Mouse (Mus musculus): ENCODE data around the gene Nfam1. TPM values are rescaled to one million over a fixed set of nuclear protein-coding genes. Genes with fewer than 3 reads are reported as not detected.
A peak's percentile ranks its signal among the peaks of the same experiment; 100 is the strongest.

Gene Nfam1
- total RNA-seq, 2 experiments from 2014 or later, result 2.5 to 4.2 TPM

DNA sequence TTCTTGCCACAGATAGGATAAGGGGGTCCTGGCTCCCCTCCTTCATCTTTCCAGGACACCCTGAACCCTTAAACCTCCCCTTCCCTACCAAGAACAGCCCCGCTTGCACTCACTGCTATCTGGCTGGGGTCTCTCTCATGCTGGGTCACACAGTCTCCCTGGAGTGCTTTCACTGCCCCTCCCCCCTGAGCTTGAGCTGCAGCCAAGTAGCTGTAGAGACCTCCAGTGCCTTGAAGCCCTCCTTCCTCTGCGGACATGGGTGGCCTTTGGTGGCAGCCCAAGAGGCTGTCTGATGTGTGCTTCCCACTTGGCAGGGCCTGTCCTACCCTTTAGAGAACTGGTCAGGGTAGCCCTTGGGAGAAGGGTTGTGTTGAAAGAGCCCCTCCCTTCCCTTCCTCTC is 7.0 kb upstream of the Nfam1 start:
- no peak for DNase-seq (ENCODE audit: low spot score in 2 of 2)

DNA sequence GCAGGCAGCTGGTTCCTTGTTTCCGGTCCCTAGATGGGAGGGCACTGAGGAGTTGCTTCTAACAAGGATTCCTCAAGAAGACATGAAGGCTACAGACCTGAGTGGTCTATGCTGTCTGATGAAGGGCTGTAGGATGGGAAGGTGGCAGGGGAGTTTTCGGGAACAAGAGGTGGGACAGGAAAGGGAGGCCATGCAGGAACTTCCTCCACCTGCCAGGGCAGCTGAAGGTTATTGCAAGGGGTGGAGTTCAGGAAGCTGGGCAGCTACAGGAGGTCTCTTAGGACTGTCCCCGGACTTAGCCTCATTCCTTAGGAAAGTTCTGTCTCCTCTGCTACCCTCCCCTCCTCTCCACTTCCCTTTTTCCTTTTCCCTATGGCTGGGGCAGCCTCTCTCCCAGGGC is 5.7 kb upstream of the Nfam1 start:
- DNase-seq (ENCODE audit: low spot score in 2 of 2), result no peak

DNA sequence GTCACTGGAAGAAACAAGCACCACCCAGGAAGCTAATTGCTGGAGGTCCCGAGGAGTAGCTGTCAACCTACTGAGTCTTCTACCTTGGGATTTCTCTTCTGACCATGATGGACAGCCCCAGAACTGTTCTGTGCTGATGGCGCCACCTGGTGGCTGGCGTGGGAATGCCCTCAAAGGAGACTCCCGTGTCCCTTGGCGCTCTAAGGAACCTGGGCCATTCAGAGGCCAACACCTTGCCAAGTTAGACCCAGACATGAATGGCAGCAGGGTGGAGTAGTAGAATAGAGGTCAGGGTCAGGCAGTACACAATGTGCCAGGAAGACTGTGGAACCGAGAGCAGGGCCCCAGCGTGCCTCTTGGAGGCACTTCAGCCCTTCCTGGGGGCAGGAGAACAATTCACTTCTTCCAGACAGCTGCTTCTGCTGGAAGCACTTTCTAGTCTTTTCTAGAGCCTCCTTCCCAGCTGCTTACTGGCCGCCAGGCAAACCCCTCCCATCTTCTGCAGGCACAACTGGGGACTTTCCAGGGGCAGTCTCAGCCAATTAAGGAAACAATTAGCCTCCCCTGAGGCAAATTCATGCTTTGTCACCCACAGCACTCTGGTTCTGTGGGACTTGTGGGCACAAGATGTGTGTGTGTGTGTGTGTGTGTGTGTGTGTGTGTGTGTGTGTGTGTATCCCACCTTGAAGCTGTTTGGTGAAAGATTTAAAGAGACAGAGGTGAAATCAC is 4.8 kb upstream of the Nfam1 start:
- peak; percentile 82 to 87 for DNase-seq (ENCODE audit: low spot score in 2 of 2)

DNA sequence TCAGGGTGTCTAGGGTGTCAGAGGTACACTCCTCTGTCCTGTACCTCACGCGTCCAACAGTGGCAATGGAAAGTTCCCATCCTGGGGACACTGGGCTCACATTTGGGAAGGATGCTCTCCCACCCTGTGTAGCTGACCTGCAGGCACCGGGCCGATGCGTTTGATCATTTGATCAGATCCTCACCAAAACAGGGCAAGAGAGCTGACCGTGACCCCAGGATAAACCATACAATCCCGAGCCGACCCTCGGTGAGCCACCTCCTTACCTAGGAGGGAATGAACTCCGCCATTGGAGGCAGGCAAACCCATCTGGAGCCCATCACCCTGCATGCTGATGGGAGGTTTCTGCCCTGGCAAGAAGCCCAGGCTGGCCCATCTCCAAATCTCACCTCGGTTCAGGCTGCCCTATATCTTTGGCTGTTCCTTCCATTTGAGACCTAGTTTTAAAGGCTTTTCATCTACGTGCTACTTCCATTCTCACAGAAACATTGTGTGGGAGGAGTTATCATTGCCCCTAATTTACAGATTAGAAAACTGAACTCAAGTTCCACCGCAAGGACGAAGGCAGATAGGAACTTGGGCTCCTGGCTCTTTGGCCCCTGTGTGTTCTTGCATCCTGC is 3.9 kb upstream of the Nfam1 start:
- peak in 1 of 2 experiments; percentile 52 for DNase-seq (ENCODE audit: low spot score in 2 of 2)

DNA sequence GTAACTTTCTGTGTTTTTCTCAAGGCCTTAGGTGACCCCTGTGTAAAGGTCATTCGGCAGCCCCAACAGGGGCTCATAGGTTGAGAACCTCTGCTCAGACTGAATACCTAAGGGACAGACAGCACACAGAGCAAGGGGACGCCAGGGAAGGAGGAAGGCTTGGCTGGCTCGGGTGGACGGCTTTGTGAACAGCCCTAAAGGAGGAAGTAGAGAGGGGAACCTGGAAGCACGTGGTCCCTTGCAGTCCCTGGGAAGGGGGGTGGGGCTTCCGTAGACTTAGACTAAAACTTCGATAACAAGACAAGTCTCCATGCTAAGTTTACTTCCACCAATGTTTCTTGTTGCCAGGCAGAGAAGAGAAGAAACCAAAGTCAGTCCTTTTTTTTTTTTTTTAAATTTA is 3.0 kb upstream of the Nfam1 start:
- no peak for DNase-seq (ENCODE audit: low spot score in 2 of 2)

DNA sequence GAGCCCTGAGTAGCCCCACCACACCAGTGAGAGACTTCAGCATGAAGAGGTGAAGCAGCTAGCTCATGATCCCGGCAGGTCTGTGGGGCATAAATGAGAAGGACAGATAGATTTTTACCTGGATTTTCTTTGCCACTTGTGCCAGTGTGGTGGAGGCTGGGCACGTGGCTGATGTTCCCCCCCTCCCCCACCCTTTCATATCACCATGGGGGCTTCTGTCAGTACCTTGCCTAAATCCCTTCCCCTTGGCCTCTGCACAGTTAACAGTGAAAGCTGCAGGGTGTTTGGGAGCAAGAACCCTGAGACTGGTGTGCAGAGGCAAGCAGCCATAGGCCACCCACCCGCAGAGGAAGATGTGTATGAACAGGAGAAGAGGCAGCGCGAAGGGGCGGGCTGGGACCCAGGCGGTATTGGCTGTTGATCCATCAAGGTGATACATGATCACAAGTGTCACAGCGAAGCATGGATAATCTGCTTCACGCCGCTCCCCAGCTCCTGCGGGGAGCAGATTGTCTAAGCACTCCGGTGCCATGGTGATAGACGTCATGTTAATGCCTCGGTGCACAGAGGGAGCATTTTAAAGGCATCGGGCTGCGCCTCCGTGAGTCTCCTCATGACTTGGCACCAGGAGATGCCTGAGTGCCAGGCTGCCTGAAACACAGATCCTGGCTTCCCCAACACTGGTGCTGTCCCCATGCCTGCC is 1.3 kb upstream of the Nfam1 start:
- no peak for DNase-seq (ENCODE audit: low spot score in 2 of 2)

DNA sequence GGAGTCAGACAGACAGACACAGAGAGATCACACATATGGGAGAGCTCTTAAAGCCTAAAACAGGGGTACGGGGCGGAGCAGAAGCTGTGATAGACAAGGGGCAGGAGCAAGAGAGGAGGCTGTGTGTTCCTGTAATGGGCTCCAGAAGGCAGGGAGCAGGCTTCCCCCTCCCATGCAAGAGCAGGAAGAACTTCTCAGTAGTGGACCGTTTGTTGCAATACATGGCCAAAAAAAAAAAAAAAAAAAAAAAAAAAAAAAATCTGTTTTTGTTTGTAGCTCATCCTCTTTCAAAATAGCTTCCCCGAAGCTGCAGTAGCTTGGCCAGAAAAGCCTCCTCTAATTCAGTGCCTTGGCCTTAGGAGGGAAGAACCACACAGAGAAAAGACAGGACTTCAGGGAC is 2.2 kb downstream of the Nfam1 start:
- DNase-seq (ENCODE audit: low spot score in 2 of 2), result no peak

DNA sequence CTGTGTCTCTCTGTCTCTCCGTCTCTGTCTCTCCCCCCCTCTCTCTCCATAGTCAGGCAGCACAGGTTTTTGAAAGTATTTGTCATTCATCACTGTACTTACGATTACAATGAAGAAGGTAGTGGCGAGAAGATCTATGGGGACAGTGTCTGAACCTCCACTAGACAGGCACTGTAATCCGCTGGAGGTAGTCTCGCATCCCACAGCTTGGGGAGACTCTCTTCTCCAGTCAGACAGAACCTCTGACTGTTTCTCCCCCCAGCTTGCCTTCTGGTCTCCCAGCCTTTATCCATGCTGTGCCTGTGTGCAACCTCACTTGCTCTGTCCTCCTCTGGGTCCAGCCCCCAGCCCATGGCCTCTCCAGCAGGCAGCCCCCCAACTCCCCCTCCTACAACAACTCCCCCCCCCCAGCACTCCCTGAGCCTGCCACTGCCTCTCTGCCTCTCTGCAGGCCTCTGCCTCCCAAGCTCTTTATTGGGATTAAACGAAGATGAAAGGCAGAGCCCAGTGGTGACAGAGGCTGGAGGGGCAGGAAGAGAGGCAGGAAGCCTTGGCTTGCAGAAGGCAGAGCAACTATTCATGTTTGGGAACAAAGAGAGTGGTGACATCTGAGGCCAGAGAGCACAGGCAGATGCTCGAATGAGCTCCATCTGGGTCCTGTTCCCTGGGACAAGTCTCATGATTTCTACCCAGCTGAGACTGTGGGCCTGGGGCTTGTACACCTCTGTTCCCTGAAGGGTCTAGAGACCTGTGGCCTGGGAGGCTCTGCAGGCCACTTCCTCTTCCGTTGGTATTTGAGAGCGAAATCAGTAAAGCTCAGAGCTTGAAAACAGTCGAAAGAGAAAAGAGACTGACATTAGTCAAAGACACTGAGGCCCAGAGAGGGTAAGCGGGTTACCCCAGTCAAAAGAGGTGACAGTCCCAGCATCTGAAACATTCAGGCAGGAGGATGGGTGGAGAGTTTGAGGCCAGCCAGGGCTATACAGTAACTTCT is 3.1 kb downstream of the Nfam1 start:
- DNase-seq (ENCODE audit: low spot score in 2 of 2), result no peak

DNA sequence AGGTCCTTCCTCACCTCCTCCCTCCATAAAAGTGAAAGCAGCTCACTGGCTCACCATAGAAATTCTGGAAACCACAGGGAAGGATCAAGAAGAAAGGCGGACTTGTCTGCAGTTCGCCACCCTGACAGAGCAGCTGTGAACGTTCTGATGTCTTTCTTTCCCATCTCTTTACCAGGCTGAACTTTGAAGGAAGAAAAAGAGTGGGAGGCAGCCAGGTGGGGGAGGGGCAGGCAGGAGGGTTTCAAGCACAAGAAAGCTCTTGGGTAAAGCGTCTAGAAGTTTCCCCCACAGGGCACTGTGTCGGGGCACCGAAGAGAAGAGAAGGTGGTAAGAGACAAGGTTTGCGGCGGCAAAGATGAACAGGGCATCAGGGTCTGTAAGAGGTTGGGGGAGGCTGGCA is 7.0 kb downstream of the Nfam1 start:
- no peak for DNase-seq (ENCODE audit: low spot score in 2 of 2)

DNA sequence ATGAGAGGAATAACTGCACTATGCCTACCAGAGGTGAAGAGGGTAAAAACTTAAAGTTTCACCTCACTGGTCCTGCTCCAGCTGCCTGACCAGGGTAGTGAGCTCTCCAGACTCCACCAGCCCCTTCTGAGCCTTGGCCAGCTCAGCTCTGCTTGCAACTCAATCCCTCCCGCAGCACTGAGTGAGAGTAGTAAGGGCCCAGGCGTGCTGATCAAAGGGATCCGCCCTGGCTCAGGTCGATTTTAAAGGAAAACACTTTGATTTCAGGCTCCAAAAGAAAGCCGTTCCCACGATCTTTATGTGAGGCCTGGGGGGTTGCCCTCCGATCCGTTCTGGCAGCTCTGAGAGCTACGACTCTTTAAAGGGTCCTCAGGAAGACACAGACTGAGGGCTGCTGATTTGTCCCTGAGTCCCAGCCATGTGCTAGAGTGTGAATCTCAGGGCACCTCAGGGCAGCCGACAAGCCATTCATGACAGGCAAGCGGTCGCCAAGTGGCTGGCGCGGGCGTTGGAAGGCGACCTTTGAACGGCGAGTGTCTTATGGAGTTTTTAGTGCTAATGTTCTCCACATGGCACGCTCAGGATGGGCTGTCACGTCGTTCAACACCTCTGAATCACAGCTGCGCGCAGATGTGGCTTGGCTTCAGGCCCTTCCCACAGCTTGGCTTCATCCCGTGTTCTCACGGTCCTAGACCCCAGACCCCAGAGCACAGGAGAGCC is 7.9 kb downstream of the Nfam1 start:
- no peak for DNase-seq (ENCODE audit: low spot score in 2 of 2)

DNA sequence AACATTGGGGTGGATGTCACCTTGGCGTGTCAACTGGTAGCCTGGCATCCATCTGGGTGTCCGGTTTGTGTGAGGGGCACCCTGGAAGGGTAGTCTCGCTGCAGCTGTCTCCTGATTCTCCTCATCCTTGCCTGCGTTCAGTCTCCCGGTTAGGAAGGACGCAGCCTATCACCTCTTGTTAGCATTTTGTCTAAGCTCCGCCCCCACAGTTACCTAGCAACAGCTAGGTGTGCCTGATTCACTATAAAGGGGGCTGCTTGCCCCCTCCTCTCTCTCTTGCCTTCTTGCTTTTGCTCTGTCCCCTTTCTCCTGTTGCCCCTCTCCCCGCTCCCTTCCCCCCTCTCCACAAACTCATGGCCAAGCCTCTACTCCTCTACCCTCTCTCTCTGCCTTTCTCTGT is 10.2 kb downstream of the Nfam1 start:
- DNase-seq (ENCODE audit: low spot score in 2 of 2), result no peak

DNA sequence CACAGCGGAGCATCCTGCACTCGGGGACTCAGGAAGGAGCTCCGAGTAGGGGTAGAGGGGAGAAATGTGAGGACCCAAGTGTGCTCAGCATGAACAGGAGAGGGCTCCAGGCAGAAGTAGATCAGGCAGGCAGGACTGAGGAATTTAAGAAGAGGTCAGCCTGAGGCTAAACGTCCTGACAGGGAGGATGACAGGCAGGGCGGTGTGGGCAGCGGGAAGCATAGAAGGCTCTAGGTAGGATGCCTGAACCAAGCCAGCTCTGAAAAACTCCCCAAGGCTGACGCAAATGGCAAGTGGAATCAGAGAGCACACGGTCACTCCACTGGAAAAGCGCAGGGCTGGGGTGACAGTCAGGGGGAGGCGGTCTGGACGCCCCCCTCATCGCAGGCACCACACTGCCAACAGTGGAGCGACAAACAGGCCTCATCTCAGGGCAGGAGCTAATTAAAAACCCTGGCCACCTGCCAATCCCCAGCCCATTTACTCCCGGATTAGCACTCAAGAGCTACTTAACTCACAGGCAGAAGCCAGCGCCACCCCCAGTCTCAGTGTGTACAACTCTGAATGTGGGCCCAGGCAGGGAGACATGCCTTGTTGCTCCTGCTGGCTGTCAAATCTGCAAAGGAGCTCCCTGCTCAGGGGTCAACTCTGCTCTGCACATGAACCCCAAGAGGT is 22.0 kb downstream of the Nfam1 start:
- no peak for DNase-seq (ENCODE audit: low spot score in 2 of 2)

DNA sequence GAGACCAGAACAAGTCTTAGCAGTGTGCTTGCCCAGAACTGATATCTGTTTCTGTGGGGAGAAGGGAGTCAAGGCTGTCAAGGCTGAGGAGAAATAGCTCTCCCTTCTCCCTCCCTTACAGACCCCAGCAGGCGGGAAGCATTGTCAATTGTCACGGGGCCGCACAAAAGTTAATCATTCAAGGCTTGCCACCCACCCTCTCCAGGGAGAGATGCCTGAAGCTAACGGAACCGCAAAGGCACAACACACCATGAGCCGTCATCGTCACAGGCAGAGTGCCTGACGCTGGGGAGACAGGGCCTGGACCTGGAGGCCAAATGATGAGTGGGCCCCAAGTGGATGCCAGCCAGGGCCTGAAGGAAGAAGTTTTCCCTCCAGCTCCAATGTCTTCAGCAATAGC is 22.7 kb downstream of the Nfam1 start:
- DNase-seq (ENCODE audit: low spot score in 2 of 2), result no peak

DNA sequence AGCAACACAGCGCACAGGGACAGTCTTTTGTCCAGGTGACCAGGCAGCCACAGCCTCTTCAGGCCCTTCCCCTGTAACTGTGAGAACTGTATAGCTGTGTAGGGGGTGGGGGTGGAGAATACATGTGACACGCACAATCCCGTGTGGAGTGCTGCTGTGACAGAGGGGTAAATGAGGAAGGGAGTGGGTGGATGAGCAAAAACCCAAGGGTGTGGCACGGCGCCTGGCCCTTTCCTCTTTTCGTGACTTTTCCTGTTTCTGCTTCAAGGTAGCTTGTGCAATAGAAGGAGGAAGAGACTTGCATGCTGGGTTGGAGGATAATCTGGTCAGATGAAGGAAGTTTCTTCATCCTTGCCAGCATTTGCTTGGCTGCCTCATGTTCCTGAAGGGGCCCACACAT is 23.6 kb downstream of the Nfam1 start:
- DNase-seq (ENCODE audit: low spot score in 2 of 2), result no peak

DNA sequence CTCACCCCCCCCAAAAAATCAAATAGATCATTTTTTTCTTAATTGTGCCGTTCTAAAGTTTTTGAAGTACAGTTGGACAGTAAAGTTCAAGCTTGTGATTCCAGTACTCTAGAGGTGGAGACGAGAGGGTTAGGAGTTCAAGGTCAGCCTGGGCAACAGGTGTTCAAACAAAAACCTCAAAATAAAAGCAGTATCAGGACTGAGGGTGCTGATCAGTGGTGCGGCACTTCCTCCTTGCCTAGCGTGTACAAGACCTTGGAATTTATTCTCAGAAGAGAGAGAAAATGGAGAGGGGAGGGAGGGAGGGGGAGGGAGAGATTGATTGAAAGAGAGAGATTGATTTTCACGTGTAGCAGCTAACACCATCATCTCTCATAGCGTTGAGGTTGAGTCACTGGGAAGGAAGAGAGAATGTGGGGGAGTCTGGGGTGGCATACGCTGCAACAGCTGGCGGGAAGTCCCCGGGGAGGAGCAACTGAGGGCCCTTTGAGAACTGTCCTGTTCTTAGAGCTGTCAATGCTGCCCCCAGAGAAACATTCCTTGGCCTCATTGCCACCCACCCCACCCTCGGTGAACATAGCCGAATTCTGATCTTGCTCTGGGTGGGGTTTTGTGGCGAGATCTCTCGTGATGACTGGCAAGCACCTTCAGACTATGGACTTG is 24.2 kb downstream of the Nfam1 start:
- no peak for DNase-seq (ENCODE audit: low spot score in 2 of 2)

DNA sequence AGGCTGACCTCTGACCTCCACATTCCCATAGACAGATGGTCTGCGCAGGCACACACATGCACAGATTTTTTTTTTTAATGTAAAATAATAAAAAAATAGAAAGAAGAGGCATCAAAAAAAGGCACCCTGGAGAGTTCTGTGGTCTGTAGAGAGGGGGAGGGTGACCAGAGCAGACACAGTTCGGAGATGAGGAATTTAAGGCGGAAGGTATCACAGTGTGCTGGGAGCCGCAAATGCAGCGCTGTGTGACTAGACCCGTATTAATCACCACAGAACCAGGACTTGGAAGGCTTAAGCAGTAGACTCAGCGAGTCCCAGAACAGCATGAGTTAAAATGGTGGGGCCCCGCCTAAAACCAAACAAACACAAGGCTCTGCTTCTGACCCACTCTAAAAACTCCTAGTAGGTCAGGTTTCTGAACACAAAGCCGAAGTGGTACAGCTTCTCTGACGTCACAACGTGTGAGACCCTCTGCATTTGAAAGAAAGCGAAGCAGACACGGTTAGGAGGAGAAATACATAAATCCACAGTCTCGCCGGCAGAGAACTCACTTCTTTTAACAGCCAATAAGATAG is 25.7 kb downstream of the Nfam1 start:
- DNase-seq (ENCODE audit: low spot score in 2 of 2), result no peak

DNA sequence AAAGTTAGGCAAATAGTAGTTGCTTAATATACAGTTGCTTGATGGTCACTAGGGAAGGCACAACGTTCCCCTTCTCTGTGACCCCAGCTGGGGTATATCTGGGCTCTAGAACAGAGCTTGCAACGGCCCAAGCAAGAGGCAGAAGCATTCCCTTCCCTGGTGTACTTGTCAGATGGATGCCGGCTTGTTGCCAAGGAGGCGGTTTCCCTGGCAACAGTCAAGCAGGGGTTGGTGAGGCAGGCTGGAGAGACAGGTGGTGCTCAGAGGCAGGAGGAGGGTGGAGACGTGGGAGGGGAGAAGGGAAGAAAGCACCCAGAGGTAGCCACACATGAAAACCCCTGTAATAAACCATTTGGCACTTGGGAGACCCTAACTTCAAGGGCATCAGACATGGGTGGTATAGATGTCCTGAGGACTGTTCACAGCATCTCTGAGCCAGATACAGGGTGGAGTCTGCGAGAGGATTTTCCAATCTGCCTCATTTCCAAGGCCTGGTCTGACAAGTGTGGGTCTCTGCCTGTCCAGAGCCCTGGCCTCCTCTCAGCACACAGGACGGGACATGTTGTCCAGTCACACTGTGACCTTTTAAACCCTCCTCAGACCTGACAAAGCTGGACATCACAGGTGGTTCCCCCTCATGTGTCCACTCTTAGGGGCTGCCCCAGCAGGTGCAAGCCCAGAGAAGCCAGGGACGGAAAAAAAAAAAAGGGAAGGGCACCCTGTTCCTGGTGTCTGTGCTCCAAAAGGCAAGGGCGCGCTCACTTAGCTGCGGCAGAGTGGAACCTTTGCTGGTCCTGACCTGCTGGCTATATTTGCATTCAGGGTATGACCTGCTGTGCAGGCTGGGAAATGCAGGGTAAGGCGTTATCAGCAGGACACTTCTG is 30.2 kb downstream of the Nfam1 start:
- no peak for DNase-seq (ENCODE audit: low spot score in 2 of 2)

DNA sequence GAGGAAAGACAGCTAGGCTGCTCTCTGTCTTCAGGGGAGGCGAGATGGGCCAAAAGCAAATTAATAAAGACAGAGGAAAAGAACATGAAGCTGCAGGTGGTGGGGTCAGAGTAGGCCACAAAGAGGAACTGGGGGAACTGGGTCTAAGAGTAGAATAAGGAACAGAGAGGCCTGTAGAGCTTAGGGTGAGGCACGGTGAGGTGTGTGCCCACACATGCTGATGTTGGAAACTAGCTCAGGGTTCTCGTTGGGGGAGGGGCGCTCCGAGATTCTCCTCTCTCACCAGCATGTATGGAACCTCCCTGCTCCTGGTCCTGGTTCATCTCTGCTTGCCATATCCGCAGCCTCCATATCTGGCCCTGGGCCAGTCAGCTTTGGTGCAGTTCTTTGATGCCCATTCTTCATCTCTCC is 34.3 kb downstream of the Nfam1 start:
- no peak for DNase-seq (ENCODE audit: low spot score in 2 of 2)

All from gastrocnemius, postnatal 4 days (tissue).